Mouse (Mus musculus) embryonic fibroblast, embryonic 13.5 days (primary cell): ENCODE results near the gene Plekhh3. TPM values are rescaled to one million over a fixed set of nuclear protein-coding genes. Genes with fewer than 3 reads are reported as not detected.

ENCODE experiments used
- H3K27ac ChIP-seq: 2 replicates; pipeline ENCODE4 v1.5.1; 2012; ENCODE audit warnings: low read length, control low read depth, inconsistent platforms; ENCODE audit not compliant: insufficient read depth
- H3K4me1 ChIP-seq: 2 replicates; pipeline ENCODE4 v1.6.1; 2011; ENCODE audit warnings: low read length; ENCODE audit not compliant: control insufficient read depth, insufficient read depth
- H3K4me3 ChIP-seq: 2 replicates; pipeline ENCODE4 v1.5.1; 2011; ENCODE audit warnings: mild to moderate bottlenecking, control low read depth, low read length; ENCODE audit not compliant: insufficient read depth
- CTCF ChIP-seq: IDR thresholded peaks from 2 replicates; pipeline ENCODE4 v1.5.1; 2011; ENCODE audit warnings: mild to moderate bottlenecking, control low read depth, low read length, moderate library complexity, borderline replicate concordance; ENCODE audit not compliant: insufficient read depth
- POLR2A ChIP-seq: IDR thresholded peaks from 2 replicates; pipeline ENCODE4 v1.6.1; 2011; ENCODE audit warnings: low read depth, mild to moderate bottlenecking, control low read depth, low read length, moderate library complexity
- polyA plus RNA-seq: library from polyadenylated mRNA; stranded (reverse); fragments of >200 nt; gene quantifications from 2 replicates; pipeline ENCODE4 v1.2.4, GENCODE M21; 2011; ENCODE audit warnings: low read depth; ENCODE audit not compliant: missing spikeins, insufficient read length

The Plekhh3 gene
- polyA plus RNA-seq, 1 experiment = 11.5 TPM

DNA sequence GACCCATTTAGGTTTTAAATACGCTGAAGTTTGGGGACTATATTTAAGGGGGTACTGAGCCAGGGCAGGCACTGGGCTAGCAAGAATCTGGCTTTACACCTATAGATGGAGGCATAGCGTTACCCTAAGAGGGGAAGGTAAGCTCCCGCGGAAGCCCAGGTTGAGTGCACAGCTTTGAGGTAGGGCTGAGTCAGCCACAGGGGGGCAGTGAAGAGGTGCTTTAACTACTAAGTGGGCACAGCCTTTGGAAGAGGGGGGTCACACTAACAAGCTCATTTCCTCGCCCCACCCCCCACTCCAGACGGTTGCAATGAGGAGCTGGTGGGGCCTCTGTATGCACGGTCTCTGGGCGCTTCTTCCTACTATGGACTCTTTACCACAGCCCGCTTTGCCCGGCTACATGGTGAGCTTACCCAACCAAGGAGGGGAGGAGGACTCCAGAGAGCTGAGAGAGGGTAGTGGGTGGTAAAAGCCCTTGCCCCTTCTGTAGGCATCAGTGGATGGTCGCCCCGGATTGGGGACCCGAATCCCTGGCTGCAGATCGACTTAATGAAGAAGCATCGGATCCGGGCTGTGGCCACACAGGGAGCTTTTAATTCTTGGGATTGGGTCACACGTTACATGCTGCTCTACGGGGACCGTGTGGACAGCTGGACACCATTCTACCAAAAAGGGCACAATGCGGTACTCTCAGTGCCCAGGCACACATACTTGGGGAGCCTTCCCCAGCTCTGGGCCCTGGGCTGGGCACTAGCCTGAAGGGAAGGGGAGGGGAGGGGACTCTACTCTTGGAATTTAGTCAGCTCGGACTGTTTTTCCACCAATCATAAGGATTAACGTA lies 6.0 kb upstream of the Plekhh3 start:
- Histone ChIP-seq H3K4me1 (peaks cover 4% of the 10 kb centered on the region), H3K27ac (no peak overlapping the region), H3K4me3 (no peak overlapping the region)
- no peak for TF ChIP-seq POLR2A
- no peak for TF ChIP-seq CTCF

DNA sequence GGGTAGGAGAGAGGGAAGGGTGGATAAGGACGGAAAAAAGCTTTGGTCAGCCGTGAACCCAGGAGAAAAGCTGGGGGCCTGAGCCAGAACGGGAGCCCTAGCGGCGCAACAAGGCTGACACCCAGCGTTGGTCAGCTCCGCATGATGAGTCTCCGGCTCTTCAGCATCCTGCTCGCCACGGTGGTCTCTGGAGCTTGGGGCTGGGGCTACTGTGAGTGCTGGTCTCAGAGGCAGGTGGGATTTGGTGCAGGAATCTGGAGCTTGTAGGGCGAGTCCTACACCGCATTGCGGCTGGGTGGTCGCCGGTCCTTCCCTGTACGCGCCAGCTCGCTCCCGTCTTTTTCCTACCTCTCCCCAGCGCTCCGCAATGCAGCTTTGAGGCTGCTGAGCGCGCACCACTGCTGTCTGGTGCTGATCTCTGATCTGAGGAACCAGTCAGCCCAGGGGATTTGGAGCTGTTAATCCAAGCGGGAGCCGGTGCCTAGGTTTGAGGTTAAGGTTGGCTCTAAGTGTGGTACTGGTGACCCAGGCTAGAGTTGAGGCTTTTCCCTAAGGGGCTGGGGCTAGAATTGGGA lies 5.1 kb upstream of the Plekhh3 start:
- no peak overlapping the region for H3K27ac ChIP-seq
- peak; percentile 49; the same call in 1 of the 2 replicates for TF ChIP-seq CTCF
- TF ChIP-seq POLR2A = no peak
- H3K4me3 ChIP-seq = peak overlapping the region; percentile 4; the same call in 1 of the 2 replicates
- peaks cover 7% of the 10 kb centered on the region for H3K4me1 ChIP-seq

DNA sequence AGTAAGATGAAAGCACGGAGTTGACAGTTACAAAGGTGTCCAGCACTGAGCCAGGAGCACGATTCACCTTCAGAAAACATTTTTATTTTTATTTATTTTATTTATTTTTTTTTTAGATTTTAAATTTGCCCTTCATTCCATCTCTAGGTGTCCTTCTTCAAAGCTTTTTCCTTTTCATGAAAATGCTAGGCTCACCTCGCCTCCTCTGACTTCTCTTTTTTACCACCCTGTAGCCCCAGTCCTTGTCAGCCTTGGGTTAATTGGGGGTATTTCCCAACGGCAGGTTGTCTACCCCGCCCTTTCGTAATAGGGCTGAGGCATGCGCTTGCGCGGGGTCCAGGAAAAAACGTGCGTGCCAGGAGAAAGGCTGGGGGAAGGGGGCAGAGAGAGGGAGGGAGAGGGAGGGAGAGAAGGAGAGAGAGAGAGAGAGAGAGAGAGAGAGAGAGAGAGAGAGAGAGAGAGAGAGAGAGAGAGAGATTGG lies 4.5 kb upstream of the Plekhh3 start:
- TF ChIP-seq CTCF (no peak), POLR2A (no peak)
- no peak overlapping the region for H3K27ac ChIP-seq
- H3K4me3 ChIP-seq = no peak overlapping the region; the same call in 1 of the 2 replicates
- peaks cover 7% of the 10 kb centered on the region for H3K4me1 ChIP-seq

DNA sequence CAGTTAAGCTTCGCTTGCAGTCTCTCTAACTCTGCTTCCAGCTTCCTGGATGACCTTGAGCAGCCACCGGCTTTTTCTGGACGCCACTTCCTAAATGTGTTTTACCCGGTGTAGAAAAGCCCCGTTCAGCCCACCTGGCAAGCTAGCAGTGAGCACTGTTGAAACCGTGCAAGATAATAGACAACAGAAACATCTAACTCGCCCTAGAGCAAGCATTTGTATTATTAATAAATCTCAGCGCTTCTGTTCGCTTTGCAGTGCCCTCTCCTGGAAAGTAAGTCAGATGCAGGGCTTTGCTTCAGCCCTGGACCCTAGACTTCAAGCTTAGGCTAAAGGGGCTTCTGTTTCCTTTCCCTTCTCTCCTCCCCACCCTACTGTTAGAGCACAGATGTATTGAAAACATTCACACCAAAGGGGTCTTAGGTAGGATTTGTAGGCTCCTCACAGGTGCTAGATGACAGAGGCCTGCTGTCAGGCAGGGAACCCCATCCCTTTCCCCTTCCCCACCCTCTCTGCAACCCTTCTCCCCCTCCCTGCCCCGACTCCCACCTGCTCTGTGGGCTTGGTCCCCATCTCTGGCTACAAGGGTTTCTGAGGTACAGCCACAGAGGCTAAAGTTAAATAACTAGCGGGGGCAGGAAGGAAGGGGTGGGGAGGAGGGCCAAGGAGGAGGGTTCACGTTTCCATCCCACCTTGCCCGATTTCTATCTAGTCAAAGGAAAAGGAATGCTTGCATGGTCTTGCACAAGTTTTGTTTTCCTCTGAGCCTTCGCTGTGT lies 3.9 kb upstream of the Plekhh3 start, which contains the start of gene Ccr10:
TSS of gene Ccr10 (minus strand) at position 593 of the 778 bp plus-strand sequence.
- H3K27ac ChIP-seq = no peak within 1 kb of the TSS
- peaks cover 7% of the 10 kb centered on the region for H3K4me1 ChIP-seq
- TF ChIP-seq POLR2A (no peak), CTCF (no peak)

DNA sequence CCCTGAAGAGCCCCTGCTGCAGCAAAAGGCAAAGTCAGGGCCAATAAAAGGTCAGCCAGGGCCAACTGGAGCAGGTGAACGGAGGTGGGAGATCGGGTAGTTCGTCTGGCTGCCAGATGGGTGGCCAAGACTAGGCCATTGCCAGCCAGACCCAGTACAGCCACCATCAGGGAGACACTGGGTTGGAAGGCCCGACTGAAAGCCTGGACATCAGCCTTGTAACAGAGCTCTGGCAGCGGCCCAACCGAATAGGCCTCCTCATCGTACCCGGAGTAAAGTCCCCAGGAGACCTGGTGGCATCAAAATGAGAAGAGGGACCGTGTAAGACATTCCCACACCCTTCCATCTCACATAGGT lies 3.2 kb upstream of the Plekhh3 start:
- Histone ChIP-seq H3K27ac (no peak overlapping the region), H3K4me1 (peaks cover 7% of the 10 kb centered on the region), H3K4me3 (no peak overlapping the region)
- TF ChIP-seq POLR2A (no peak), CTCF (no peak)

More for the DNA sequence above, 3.9 kb upstream of the Plekhh3 start, which contains the start of gene Ccr10:
- H3K4me3 ChIP-seq = peak within 1 kb of the TSS; percentile 4; the same call in 1 of the 2 replicates

DNA sequence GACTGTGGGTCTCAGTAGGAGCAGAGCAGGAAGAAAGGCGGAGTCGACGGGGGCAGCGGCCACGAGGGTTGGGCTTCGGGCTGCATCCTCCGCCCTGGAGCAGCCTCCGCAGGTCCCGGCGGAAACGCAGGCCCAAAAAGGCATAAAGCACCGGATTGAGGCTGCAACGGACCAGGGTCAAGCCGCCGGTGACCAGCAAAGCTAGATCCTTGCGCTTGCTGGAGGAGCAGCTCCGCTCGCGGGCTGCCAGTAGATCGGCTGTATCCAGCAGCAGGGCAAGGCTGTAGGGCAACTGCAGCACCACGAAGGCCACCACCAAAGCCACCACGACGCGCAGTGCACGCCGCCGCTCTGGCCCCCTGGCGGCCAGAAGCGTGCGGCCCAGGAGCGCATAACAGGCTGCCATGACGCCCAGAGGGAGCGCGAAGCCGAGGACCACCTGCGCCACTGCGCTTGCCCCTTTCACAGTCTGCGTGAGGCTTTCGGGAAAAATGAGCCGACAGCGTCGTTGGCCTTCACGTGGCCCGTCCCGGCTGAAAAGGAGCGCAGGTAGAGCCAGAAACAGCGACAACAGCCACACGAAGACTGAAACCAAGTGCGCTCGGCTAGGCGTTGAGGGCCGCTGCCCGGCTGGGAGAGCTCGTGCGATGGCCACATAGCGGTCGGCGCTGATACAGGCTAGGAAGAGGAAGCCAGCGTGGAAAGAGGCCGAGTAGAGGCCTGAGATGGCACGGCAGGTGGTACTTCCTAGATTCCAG lies 2.7 kb upstream of the Plekhh3 start:
- Histone ChIP-seq H3K4me1 (peaks cover 7% of the 10 kb centered on the region), H3K27ac (peak overlapping the region; percentile 52), H3K4me3 (peak overlapping the region; percentile 3)
- peak; percentile 76 for TF ChIP-seq CTCF
- no peak; the same call in 1 of the 2 replicates for TF ChIP-seq POLR2A

DNA sequence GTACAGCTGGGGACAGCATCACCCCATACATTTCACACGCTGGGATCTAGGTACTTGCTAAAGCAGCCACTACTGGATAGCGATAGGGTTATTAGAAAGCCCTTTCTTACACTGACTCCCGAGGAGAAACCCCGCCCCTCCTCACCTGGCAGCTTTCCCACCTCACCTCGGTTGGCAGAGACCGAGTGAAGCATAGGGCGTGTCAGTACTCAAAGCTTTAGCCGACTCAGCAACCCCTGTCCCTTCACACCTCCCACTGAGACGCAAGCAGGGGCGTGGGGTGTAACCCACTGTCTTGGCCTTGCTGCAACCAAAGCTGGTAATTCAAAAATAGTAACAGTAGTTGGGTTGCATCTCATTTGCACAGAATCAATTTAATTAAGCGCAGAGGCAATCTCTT lies 2.0 kb upstream of the Plekhh3 start:
- Histone ChIP-seq H3K4me3 (no peak overlapping the region), H3K4me1 (peaks cover 7% of the 10 kb centered on the region), H3K27ac (peak overlapping the region; percentile 52)
- TF ChIP-seq POLR2A (no peak; the same call in 1 of the 2 replicates), CTCF (no peak)

DNA sequence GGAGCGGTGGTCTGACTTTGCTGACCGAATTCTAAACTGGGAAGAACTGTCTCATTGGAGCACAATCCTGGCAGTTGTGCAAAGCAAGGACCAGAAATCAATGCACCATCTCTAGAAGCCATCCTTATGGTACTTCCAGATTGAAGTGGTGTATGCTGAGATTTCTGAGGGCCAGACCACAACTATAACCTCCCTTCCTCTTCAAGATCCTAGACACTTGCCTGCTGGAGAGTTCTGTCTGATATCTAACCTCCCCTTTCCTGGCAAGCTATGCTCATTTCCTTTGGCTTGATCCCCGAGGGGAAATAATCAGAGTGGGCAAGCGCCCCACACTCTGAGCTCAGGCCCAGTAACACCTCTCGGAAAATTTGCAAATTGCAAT lies 1.3 kb upstream of the Plekhh3 start:
- peak overlapping the region; percentile 91 for H3K27ac ChIP-seq
- H3K4me3 ChIP-seq = peak overlapping the region; percentile 45
- TF ChIP-seq CTCF (no peak), POLR2A (no peak)
- H3K4me1 ChIP-seq = peaks cover 7% of the 10 kb centered on the region

DNA sequence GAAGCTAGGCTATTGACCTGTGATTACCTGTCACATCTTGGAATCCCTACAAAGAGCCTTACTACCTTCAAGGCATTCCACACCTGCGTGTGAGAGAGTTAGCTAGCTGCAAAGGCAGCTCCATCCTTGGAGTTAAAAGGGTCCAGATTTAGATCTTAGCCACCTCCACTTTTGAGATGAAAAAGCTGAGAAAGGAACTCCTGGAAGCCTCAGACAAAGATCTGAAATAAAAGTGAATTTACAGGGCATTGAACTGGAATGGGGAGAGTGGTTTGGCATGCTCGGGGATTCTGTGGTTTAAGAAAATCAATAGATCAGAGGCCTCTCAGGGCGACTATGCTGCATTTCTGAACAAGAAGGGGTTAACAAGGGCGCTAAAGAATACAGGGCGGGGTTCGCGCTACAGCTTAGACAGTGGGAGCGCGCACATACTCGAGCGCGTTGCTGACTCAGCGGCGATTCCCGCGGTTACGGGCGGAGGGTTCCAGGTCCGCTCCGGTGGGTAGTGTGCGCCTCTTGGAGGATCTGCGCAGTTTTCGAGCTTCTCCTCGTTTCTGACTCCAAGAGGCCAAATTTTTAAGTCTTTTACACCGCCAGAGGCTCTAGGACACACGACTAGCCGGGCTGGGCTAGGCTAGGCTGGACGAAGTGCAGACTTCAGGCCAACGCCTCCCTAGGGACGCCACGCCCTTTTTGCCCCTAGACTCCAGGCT lies 726 bp upstream of the Plekhh3 start:
- TF ChIP-seq CTCF = no peak
- TF ChIP-seq POLR2A = peak; percentile 87
- peak overlapping the region; percentile 45 for H3K4me3 ChIP-seq
- H3K4me1 ChIP-seq = peaks cover 7% of the 10 kb centered on the region
- peak overlapping the region; percentile 91 for H3K27ac ChIP-seq
